In genomic region chr8:70540507-70541071, GRCm38 (mm10) we compare ENCODE assay signal across 7 mouse cellular contexts. TPM values are rescaled to one million over a fixed set of nuclear protein-coding genes. Genes with fewer than 3 reads are reported as not detected.
DNase-seq lines count a peak whose midpoint lies in the region; ATAC-seq and TF ChIP-seq lines count a peak whose summit lies in the region.

No protein-coding gene starts in this region.

- no peak for TF ChIP-seq EP300 in CH12.LX (IDR thresholded peaks at IDR 0.05; ENCODE audit: low read length)

- TF ChIP-seq RAD21 in CH12.LX (IDR thresholded peaks at IDR 0.05; ENCODE audit: low read depth, low read length): no peak

- TF ChIP-seq CTCF in CH12.LX (conservative IDR thresholded peaks at IDR 0.05 in 1 of 2, IDR thresholded peaks at IDR 0.05 in 1 of 2; ENCODE audit: low read depth in 2 of 2, low read length in 2 of 2): no peak

- WGBS in heart, embryonic 16.5 days: 24% methylated on average over 7 of the region's 7 CpGs
- WGBS in limb, embryonic 12.5 days: 61% methylated on average over 7 of the region's 7 CpGs
- WGBS in stomach, embryonic 16.5 days: 31% methylated on average over 7 of the region's 7 CpGs

- H3K9me3 ChIP-seq in CH12.LX (replicated peaks; ENCODE audit: low read length): no peaks in the 10 kb centered on the region
- H3K9me3 ChIP-seq in heart, embryonic 16.5 days (replicated peaks; ENCODE audit: control insufficient read depth, low read length): no peaks in the 10 kb centered on the region
- no peaks in the 10 kb centered on the region for H3K9me3 ChIP-seq in limb, embryonic 12.5 days
- H3K9me3 ChIP-seq in stomach, embryonic 16.5 days (replicated peaks; ENCODE audit: control insufficient read depth, low read length): no peaks in the 10 kb centered on the region

- peak overlapping the region; percentile 79 for H3K4me2 ChIP-seq in CH12.LX (ENCODE audit: insufficient read depth, low read depth, poor library complexity, severe bottlenecking)
- H3K4me2 ChIP-seq in heart, embryonic 16.5 days (ENCODE audit: low read depth, low read length): peak overlapping the region; percentile 91
- peak overlapping the region; percentile 84 for H3K4me2 ChIP-seq in limb, embryonic 12.5 days
- peak overlapping the region; percentile 97 for H3K4me2 ChIP-seq in stomach, embryonic 16.5 days (ENCODE audit: low read depth, low read length)

- H3K79me2 ChIP-seq in CH12.LX (replicated peaks; ENCODE audit: control insufficient read depth, extremely low read depth, insufficient read depth, poor library complexity, severe bottlenecking): peaks cover 30% of the 10 kb centered on the region

- H3K4me1 ChIP-seq in CH12.LX (ENCODE audit: control insufficient read depth in 1 of 2, insufficient read depth in 2 of 2): peaks cover 12 to 51% of the 10 kb centered on the region in 2 experiments
- peaks cover 28% of the 10 kb centered on the region for H3K4me1 ChIP-seq in heart, embryonic 16.5 days (ENCODE audit: control insufficient read depth, insufficient read depth, low read length)
- H3K4me1 ChIP-seq in limb, embryonic 12.5 days (replicated peaks): peaks cover 27% of the 10 kb centered on the region
- peaks cover 29% of the 10 kb centered on the region for H3K4me1 ChIP-seq in stomach, embryonic 16.5 days (ENCODE audit: control insufficient read depth, insufficient read depth, low read length)

- peaks cover 10 to 52% of the 10 kb centered on the region in 2 experiments for H3K36me3 ChIP-seq in CH12.LX (replicated peaks in 1 of 2; ENCODE audit: control insufficient read depth in 1 of 2, insufficient read depth in 1 of 2, low read length in 1 of 2)
- peaks cover 10% of the 10 kb centered on the region for H3K36me3 ChIP-seq in heart, embryonic 16.5 days (ENCODE audit: control insufficient read depth, insufficient read depth)
- peaks cover 24% of the 10 kb centered on the region for H3K36me3 ChIP-seq in limb, embryonic 12.5 days
- 0 out of 2 replicates have a peak, but pooled peaks cover 6% of the 10 kb centered on the region for H3K36me3 ChIP-seq in stomach, embryonic 16.5 days (ENCODE audit: control insufficient read depth, insufficient read depth, low read length)

- DNase-seq in CH12.LX (ENCODE audit: extremely low read depth) (no peak), NIH3T3 (ENCODE audit: low read depth) (peak; percentile 72)
- DNase-seq in right cerebral cortex, postnatal 4 days: no peak
- DNase-seq in urinary bladder, postnatal 36 days (ENCODE audit: low spot score in 2 of 2): no peak

- no peak for ATAC-seq in heart, embryonic 16.5 days (replicated peaks; ENCODE audit: extremely low read depth, insufficient read depth, low FRiP score)
- no peak for ATAC-seq in limb, embryonic 12.5 days (ENCODE audit: insufficient number of reproducible peaks, insufficient read depth, low FRiP score, low TSS enrichment, low read depth)
- ATAC-seq in stomach, embryonic 16.5 days (ENCODE audit: insufficient read depth, low FRiP score): no peak

- in situ Hi-C loops in CH12.LX (cut with MboI; ENCODE audit: low pct_ligation_motif_present, low pct_unique_long_range_greater_than_20kb, low sequenced_read_pairs): loop anchor here (10.0 kb wide), 1 partner anchor 64 kb away; the partner anchor contains the start of gene Ssbp4

- dilution Hi-C loops in CH12.LX (cut with MboI; ENCODE audit: extremely low pct_ligation_motif_present, extremely low pct_unique_long_range_greater_than_20kb, low sequenced_read_pairs): no loop called here

- H3K27me3 ChIP-seq in CH12.LX (replicated peaks): no peaks in the 10 kb centered on the region
- no peaks in the 10 kb centered on the region for H3K27me3 ChIP-seq in heart, embryonic 16.5 days (ENCODE audit: control insufficient read depth, insufficient read depth, low read length)
- no peaks in the 10 kb centered on the region for H3K27me3 ChIP-seq in limb, embryonic 12.5 days
- H3K27me3 ChIP-seq in stomach, embryonic 16.5 days (ENCODE audit: control insufficient read depth, insufficient read depth, low read length): no peaks in the 10 kb centered on the region

- H3K4me3 ChIP-seq in CH12.LX (replicated peaks in 1 of 3; ENCODE audit: low read depth in 2 of 3, low read length in 2 of 3, poor library complexity in 1 of 3): peak overlapping the region; percentile 93 to 94 (median 94)
- peak overlapping the region; percentile 94 for H3K4me3 ChIP-seq in heart, embryonic 16.5 days (ENCODE audit: low read length)
- H3K4me3 ChIP-seq in limb, embryonic 12.5 days (replicated peaks): peak overlapping the region; percentile 74
- peak overlapping the region; percentile 91 for H3K4me3 ChIP-seq in stomach, embryonic 16.5 days (replicated peaks; ENCODE audit: low read length)

- peak overlapping the region; percentile 90 for H3K9ac ChIP-seq in CH12.LX (ENCODE audit: insufficient read depth, low read depth)
- H3K9ac ChIP-seq in heart, embryonic 16.5 days (ENCODE audit: low read length): peak overlapping the region; percentile 95
- peak overlapping the region; percentile 84 for H3K9ac ChIP-seq in limb, embryonic 12.5 days (replicated peaks)
- H3K9ac ChIP-seq in stomach, embryonic 16.5 days (ENCODE audit: low read length): peak overlapping the region; percentile 90

- TF ChIP-seq POLR2A in CH12.LX (IDR thresholded peaks at IDR 0.05; ENCODE audit: low read depth, low read length): no peak

- H3K27ac ChIP-seq in CH12.LX (ENCODE audit: insufficient read depth, low read depth): no peak overlapping the region
- peak overlapping the region; percentile 92 for H3K27ac ChIP-seq in heart, embryonic 16.5 days (ENCODE audit: low read length)
- no peak overlapping the region for H3K27ac ChIP-seq in limb, embryonic 12.5 days
- H3K27ac ChIP-seq in stomach, embryonic 16.5 days (ENCODE audit: low read length): peak overlapping the region; percentile 95

TF ChIP-seq in CH12.LX, 34 proteins besides CTCF, POLR2A, EP300 and RAD21:
- TF ChIP-seq GABPA (IDR thresholded peaks at IDR 0.05; ENCODE audit: insufficient replicate concordance, low read depth, low read length) (no peak), JUN (IDR thresholded peaks at IDR 0.05; ENCODE audit: insufficient read depth, low read depth, low read length) (no peak), MAX (IDR thresholded peaks at IDR 0.05; ENCODE audit: low read length) (no peak), POLR2AphosphoS2 (IDR thresholded peaks at IDR 0.05; ENCODE audit: low read depth, low read length) (no peak), E2F4 (IDR thresholded peaks at IDR 0.05; ENCODE audit: insufficient replicate concordance, low read depth, low read length) (no peak)

RNA-seq across cellular contexts. Expression of gene Ell, which starts 1.3 kb away (rescaled TPM):
- total RNA-seq in CH12.LX (2012; rRNA removed) (9.8 TPM in 2 replicates), CH12.LX (2014; rRNA removed) (6.4 and 6.5 TPM in 2 replicates)
- polyA plus RNA-seq in CH12.LX (2012; ENCODE audit: insufficient read length, low read depth): 14.0 and 17.9 TPM in 2 replicates
- 14.0 and 15.4 TPM in 2 replicates for polyA plus RNA-seq in heart, embryonic 16.5 days (2015; fragmentation: Nextera tagmentation; extraction: Ambion mirVana)
- polyA plus RNA-seq in limb, embryonic 12.5 days (2016; fragmentation: Nextera tagmentation; extraction: Ambion mirVana): 18.7 and 21.2 TPM in 2 replicates
- polyA plus RNA-seq in stomach, embryonic 16.5 days (2015; fragmentation: Nextera tagmentation; extraction: Ambion mirVana): 18.6 and 20.5 TPM in 2 replicates

RNA-seq across cellular contexts. Expression of gene Kxd1, which starts 12.8 kb away (rescaled TPM):
- 45.7 and 63.4 TPM in 2 replicates for total RNA-seq in CH12.LX (2012; rRNA removed)
- 67.9 and 68.0 TPM in 2 replicates for total RNA-seq in CH12.LX (2014; rRNA removed)
- polyA plus RNA-seq in CH12.LX (2012; ENCODE audit: insufficient read length, low read depth): 56.6 and 56.7 TPM in 2 replicates
- polyA plus RNA-seq in heart, embryonic 16.5 days (2015; fragmentation: Nextera tagmentation; extraction: Ambion mirVana): 74.4 and 77.6 TPM in 2 replicates
- polyA plus RNA-seq in limb, embryonic 12.5 days (2016; fragmentation: Nextera tagmentation; extraction: Ambion mirVana): 50.3 and 50.7 TPM in 2 replicates
- 53.6 and 53.9 TPM in 2 replicates for polyA plus RNA-seq in stomach, embryonic 16.5 days (2015; fragmentation: Nextera tagmentation; extraction: Ambion mirVana)

RNA-seq across cellular contexts. Expression of gene Fkbp8, which starts 13.1 kb away (rescaled TPM):
- 246 and 266 TPM in 2 replicates for total RNA-seq in CH12.LX (2012; rRNA removed)
- 172 and 178 TPM in 2 replicates for total RNA-seq in CH12.LX (2014; rRNA removed)
- polyA plus RNA-seq in CH12.LX (2012; ENCODE audit: insufficient read length, low read depth): 176 and 178 TPM in 2 replicates
- polyA plus RNA-seq in heart, embryonic 16.5 days (2015; fragmentation: Nextera tagmentation; extraction: Ambion mirVana): 273 and 275 TPM in 2 replicates
- polyA plus RNA-seq in limb, embryonic 12.5 days (2016; fragmentation: Nextera tagmentation; extraction: Ambion mirVana): 280 and 286 TPM in 2 replicates
- polyA plus RNA-seq in stomach, embryonic 16.5 days (2015; fragmentation: Nextera tagmentation; extraction: Ambion mirVana): 291 and 298 TPM in 2 replicates

RNA-seq across cellular contexts. Expression of gene Uba52, which starts 30.0 kb away (rescaled TPM):
- 3,341 and 3,407 TPM in 2 replicates for total RNA-seq in CH12.LX (2012; rRNA removed)
- 1,091 and 1,181 TPM in 2 replicates for total RNA-seq in CH12.LX (2014; rRNA removed)
- 1,199 and 1,372 TPM in 2 replicates for polyA plus RNA-seq in CH12.LX (2012; ENCODE audit: insufficient read length, low read depth)
- 691 and 770 TPM in 2 replicates for polyA plus RNA-seq in heart, embryonic 16.5 days (2015; fragmentation: Nextera tagmentation; extraction: Ambion mirVana)
- 882 and 891 TPM in 2 replicates for polyA plus RNA-seq in limb, embryonic 12.5 days (2016; fragmentation: Nextera tagmentation; extraction: Ambion mirVana)
- polyA plus RNA-seq in stomach, embryonic 16.5 days (2015; fragmentation: Nextera tagmentation; extraction: Ambion mirVana): 719 and 930 TPM in 2 replicates

RNA-seq across cellular contexts. Expression of gene Rex1bd, which starts 34.0 kb away (rescaled TPM):
- total RNA-seq in CH12.LX (2012; rRNA removed) (87.3 and 90.0 TPM in 2 replicates), CH12.LX (2014; rRNA removed) (43.3 and 47.8 TPM in 2 replicates)
- polyA plus RNA-seq in CH12.LX (2012; ENCODE audit: insufficient read length, low read depth): 38.4 and 59.9 TPM in 2 replicates
- 122 and 129 TPM in 2 replicates for polyA plus RNA-seq in heart, embryonic 16.5 days (2015; fragmentation: Nextera tagmentation; extraction: Ambion mirVana)
- 142 and 151 TPM in 2 replicates for polyA plus RNA-seq in limb, embryonic 12.5 days (2016; fragmentation: Nextera tagmentation; extraction: Ambion mirVana)
- 118 and 125 TPM in 2 replicates for polyA plus RNA-seq in stomach, embryonic 16.5 days (2015; fragmentation: Nextera tagmentation; extraction: Ambion mirVana)

Comparison
In these comparisons a context has a peak if more than half of its experiments do, and no peak if none do; other contexts are left out.
1. H3K27ac ChIP-seq: peak in heart, embryonic 16.5 days (single experiment) and stomach, embryonic 16.5 days (single experiment); none in CH12.LX (single experiment) and limb, embryonic 12.5 days (single experiment).
2. Peak in every context shown above with its lines, with median percentiles within 50 percentile points of each other: H3K4me2 ChIP-seq, H3K4me3 ChIP-seq and H3K9ac ChIP-seq.